Mouse (Mus musculus) liver, embryonic 15.5 days (tissue): Measurements from ENCODE around the gene 1110051M20Rik. TPM values are rescaled to one million over a fixed set of nuclear protein-coding genes. Genes with fewer than 3 reads are reported as not detected.
"Not testable (repeated sequence)": the region's sequence is repeated elsewhere in the genome, so short reads cannot be mapped to it uniquely, and the experiment has no call there.

Experiments used
- ATAC-seq: fragments of 200-750 bp; cut with Nextera tagmentation; 2 replicates; pipeline ENCODE4 v1.8.0; 2017; ENCODE audit warnings: moderate number of reproducible peaks, mild to moderate bottlenecking, moderate library complexity; ENCODE audit not compliant: insufficient read depth
- H3K27ac ChIP-seq: fragments of 300-500 bp; sonication (generic); replicated peaks from 2 replicates; pipeline ENCODE4 v1.5.1; 2015; ENCODE audit warnings: mild to moderate bottlenecking, inconsistent platforms
- H3K27me3 ChIP-seq: fragments of 300-500 bp; sonication (generic); 2 replicates; pipeline ENCODE4 v1.6.1; 2015; ENCODE audit warnings: mild to moderate bottlenecking, inconsistent platforms
- H3K36me3 ChIP-seq: fragments of 300-500 bp; sonication (generic); replicated peaks from 2 replicates; pipeline ENCODE4 v1.6.1; 2015; ENCODE audit warnings: moderate library complexity, mild to moderate bottlenecking, inconsistent platforms
- H3K4me1 ChIP-seq: fragments of 300-500 bp; sonication (generic); replicated peaks from 2 replicates; pipeline ENCODE4 v1.6.1; 2015; ENCODE audit warnings: inconsistent platforms
- H3K4me2 ChIP-seq: fragments of 300-500 bp; sonication (generic); 2 replicates; pipeline ENCODE4 v1.6.1; 2015; ENCODE audit warnings: moderate library complexity, mild to moderate bottlenecking, inconsistent platforms
- H3K4me3 ChIP-seq: fragments of 300-500 bp; sonication (generic); replicated peaks from 2 replicates; pipeline ENCODE4 v1.5.1; 2015; ENCODE audit warnings: mild to moderate bottlenecking, inconsistent platforms
- H3K9ac ChIP-seq: fragments of 300-500 bp; sonication (generic); 2 replicates; pipeline ENCODE4 v1.6.1; 2015; ENCODE audit warnings: moderate library complexity, mild to moderate bottlenecking, inconsistent platforms
- H3K9me3 ChIP-seq: fragments of 300-500 bp; sonication (generic); replicated peaks from 2 replicates; pipeline ENCODE4 v1.6.1; 2016; ENCODE audit warnings: inconsistent platforms
- WGBS: fragments of 180-500 bp; shearing (Covaris S2); methylation state at CpG from one replicate; pipeline ENCODE4 v1.1.7; 2015; ENCODE audit warnings: mixed read lengths; ENCODE audit not compliant: insufficient replicate concordance; 5-methylcytosine and 5-hydroxymethylcytosine counted together
- microRNA-seq: library from miRNA; unstranded; fragments of <30 nt; microRNA quantifications from one replicate; pipeline ENCODE4, GENCODE M21; 2016
- polyA plus RNA-seq: library from polyadenylated mRNA; unstranded; fragments of >200 nt; fragmentation: Nextera tagmentation; extraction: Ambion mirVana; gene quantifications from 2 replicates; pipeline ENCODE4 v1.2.1, GENCODE M21; 2015

1110051M20Rik gene
- polyA plus RNA-seq, 1 experiment from 2014 or later: 5.8 TPM

- not testable (repeated sequence) for H3K9me3 ChIP-seq, H3K36me3 ChIP-seq, H3K27me3 ChIP-seq
- Histone ChIP-seq H3K4me2 (peak overlapping the region; percentile 97), H3K27ac (peak overlapping the region; percentile 96), H3K4me1 (peaks cover 31% of the 10 kb centered on the region), H3K9ac (peak overlapping the region; percentile 72; the same call in 1 of the 2 replicates), H3K4me3 (peak overlapping the region; percentile 70)
- ATAC-seq: peak; percentile 27
- 16% methylated on average over 4 of the region's 4 CpGs for WGBS
These were observed 206.9 kb downstream of the 1110051M20Rik start for GRCm38 (mm10) chr2:91237511-91238080.

- peak within 1 kb of the TSS; percentile 97 for H3K4me2 ChIP-seq
- peak within 1 kb of the TSS; percentile 96 for H3K27ac ChIP-seq
- peaks cover 23% of the 10 kb centered on the region for H3K4me1 ChIP-seq
- H3K4me3 ChIP-seq: peak within 1 kb of the TSS; percentile 70
- H3K9ac ChIP-seq: peak within 1 kb of the TSS; percentile 72
- ATAC-seq: peak; percentile 98
- no peaks in the 10 kb centered on the region for H3K36me3 ChIP-seq
- under 1% methylated on average over 48 of the region's 48 CpGs for WGBS
- no peaks in the 10 kb centered on the region for H3K9me3 ChIP-seq
- H3K27me3 ChIP-seq: no peaks in the 10 kb centered on the region
These were observed 207.6 kb downstream of the 1110051M20Rik start, which contains the start of gene Ddb2 for GRCm38 (mm10) chr2:91236601-91237510. TSS of gene Ddb2 (minus strand) at chr2:91236982.

- WGBS: 67% methylated on average over 2 of the region's 2 CpGs
- Histone ChIP-seq H3K4me3 (no peak overlapping the region), H3K4me1 (no peaks in the 10 kb centered on the region), H3K27me3 (no peaks in the 10 kb centered on the region), H3K27ac (no peak overlapping the region), H3K9me3 (no peaks in the 10 kb centered on the region), H3K9ac (no peak overlapping the region), H3K4me2 (no peak overlapping the region), H3K36me3 (no peaks in the 10 kb centered on the region)
- ATAC-seq: no peak
These were observed 214.8 kb downstream of the 1110051M20Rik start for GRCm38 (mm10) chr2:91229735-91230134.

Small RNA genes within 50 kb of the gene (microRNA-seq; reads per million reads assigned to microRNA genes)
- gene Gm22071: not detected

Other genes starting within 250 kb of the 1110051M20Rik start
- 20.4 and 21.0 TPM in 2 replicates for gene Nr1h3, start 241.9 kb downstream of the 1110051M20Rik start, polyA plus RNA-seq
- 9.9 and 10.1 TPM in 2 replicates for gene Acp2, start 241.8 kb downstream of the 1110051M20Rik start, polyA plus RNA-seq
- 5.8 and 6.1 TPM in 2 replicates for gene Ddb2, start 207.7 kb downstream of the 1110051M20Rik start, polyA plus RNA-seq
- 15.8 and 18.2 TPM in 2 replicates for gene Pacsin3, start 188.8 kb downstream of the 1110051M20Rik start, polyA plus RNA-seq
- gene Arfgap2, start 179.7 kb downstream of the 1110051M20Rik start, polyA plus RNA-seq: 60.7 and 67.9 TPM in 2 replicates
- gene Lrp4, start 12.8 kb upstream of the 1110051M20Rik start, polyA plus RNA-seq: 1.2 and 1.3 TPM in 2 replicates
- gene Ckap5, start 82.1 kb upstream of the 1110051M20Rik start, polyA plus RNA-seq: 34.4 and 40.6 TPM in 2 replicates
- 365 and 498 TPM in 2 replicates for gene F2, start 191.7 kb upstream of the 1110051M20Rik start, polyA plus RNA-seq
- gene Zfp408, start 205.1 kb upstream of the 1110051M20Rik start, polyA plus RNA-seq: 2.8 and 2.9 TPM in 2 replicates
- gene Arhgap1, start 205.2 kb upstream of the 1110051M20Rik start, polyA plus RNA-seq: 42.5 and 43.7 TPM in 2 replicates